ENCODE assay signal across 7 mouse cellular contexts in genomic region chr4:32923436-32923835, GRCm38 (mm10). TPM values are rescaled to one million over a fixed set of nuclear protein-coding genes. Genes with fewer than 3 reads are reported as not detected.
A peak's percentile ranks its signal among the peaks of the same experiment; 100 is the strongest.
DNase-seq lines count a peak whose midpoint lies in the region; TF ChIP-seq lines count a peak whose summit lies in the region.

No protein-coding gene starts in this region.

- no peaks in the 10 kb centered on the region for H3K9me3 ChIP-seq in hindbrain, embryonic 10.5 days

- H3K27ac ChIP-seq in hindbrain, embryonic 10.5 days, result peak overlapping the region; percentile 94
- H3K27ac ChIP-seq in olfactory bulb, adult 2 months (ENCODE audit: insufficient read depth, low read depth, low read length), result peak overlapping the region; percentile 43; the same call in 1 of the 2 replicates

- H3K27me3 ChIP-seq in hindbrain, embryonic 10.5 days (ENCODE audit: insufficient read depth, poor library complexity, severe bottlenecking), result no peaks in the 10 kb centered on the region

- peaks cover 59% of the 10 kb centered on the region for H3K4me1 ChIP-seq in hindbrain, embryonic 10.5 days (replicated peaks)
- H3K4me1 ChIP-seq in olfactory bulb, adult 2 months (ENCODE audit: control insufficient read depth, insufficient read depth, low read length), result peaks cover 33% of the 10 kb centered on the region

- DNase-seq in lung, postnatal 10 days, result peak; percentile 16
- no peak for DNase-seq in lung, postnatal 14 days
- DNase-seq in embryo, embryonic 10 days (ENCODE audit: low spot score), result peak; percentile 82
- DNase-seq in hindbrain, embryonic 10.5 days (ENCODE audit: low spot score), result peak; percentile 87
- DNase-seq in left cerebral cortex, adult 11 months (ENCODE audit: low spot score), result no peak
- DNase-seq in adrenal gland, adult 2 months, result no peak

- TF ChIP-seq POLR2A in olfactory bulb, adult 2 months (IDR thresholded peaks at IDR 0.05; ENCODE audit: insufficient read depth, low read depth, low read length), result no peak

- TF ChIP-seq CTCF in olfactory bulb, adult 2 months (IDR thresholded peaks at IDR 0.05; ENCODE audit: insufficient read depth, low read depth, low read length), result no peak

- H3K4me3 ChIP-seq in hindbrain, embryonic 10.5 days, result peak overlapping the region; percentile 41
- H3K4me3 ChIP-seq in olfactory bulb, adult 2 months (ENCODE audit: insufficient read depth, low read depth, low read length), result no peak overlapping the region

- 0 out of 2 replicates have a peak, but pooled peaks cover 3% of the 10 kb centered on the region for H3K36me3 ChIP-seq in hindbrain, embryonic 10.5 days

- 4% methylated on average over 10 of the region's 10 CpGs for WGBS in hindbrain, embryonic 10.5 days
- WGBS in olfactory bulb, adult 2 months, result 25% methylated on average over 10 of the region's 10 CpGs

RNA-seq across cellular contexts. Expression of gene Ankrd6, which starts 27.2 kb away (rescaled TPM):
- polyA plus RNA-seq in hindbrain, embryonic 10.5 days (2016; fragmentation: Nextera tagmentation; extraction: Ambion mirVana), result 24.0 and 27.1 TPM in 2 replicates
- polyA plus RNA-seq in olfactory bulb, adult 2 months (2012; ENCODE audit: insufficient read depth, insufficient read length, low replicate concordance, missing spikeins), result 105 TPM in 1 of 2 replicates, not detected in the other
- 1 to 10 TPM; 2.2 to 4.6 TPM for total RNA-seq in adrenal gland, adult 2 months (2021)
- 0.56 and 0.75 TPM in 2 replicates for polyA plus RNA-seq in adrenal gland, adult 2 months (2012; rRNA removed)

RNA-seq across cellular contexts. Expression of gene Rragd, which starts 59.4 kb away (rescaled TPM):
- polyA plus RNA-seq in hindbrain, embryonic 10.5 days (2016; fragmentation: Nextera tagmentation; extraction: Ambion mirVana), result 24.8 and 28.0 TPM in 2 replicates
- 152 TPM in 1 of 2 replicates, not detected in the other for polyA plus RNA-seq in olfactory bulb, adult 2 months (2012; ENCODE audit: insufficient read depth, insufficient read length, low replicate concordance, missing spikeins)
- 10 to 100 TPM in 1 of 2 experiments, 1 to 10 TPM in 1; 7.9 to 14.7 TPM for total RNA-seq in adrenal gland, adult 2 months (2021)
- 1.0 and 1.1 TPM in 2 replicates for polyA plus RNA-seq in adrenal gland, adult 2 months (2012; rRNA removed)

Comparison
In these comparisons a context has a peak if more than half of its experiments do, and no peak if none do; other contexts are left out.
1. DNase-seq: peak in lung, postnatal 10 days (single experiment), embryo, embryonic 10 days (single experiment) and hindbrain, embryonic 10.5 days (single experiment); none in lung, postnatal 14 days (single experiment), left cerebral cortex, adult 11 months (single experiment) and adrenal gland, adult 2 months (single experiment).
2. RNA of gene Rragd, which starts 59.4 kb away (polyA plus RNA-seq): 152 TPM in olfactory bulb, adult 2 months and 24.8 to 28.0 TPM in hindbrain, embryonic 10.5 days; 1.0 to 1.1 TPM in adrenal gland, adult 2 months; every median in the first group is over 10 times any median in the second.